19 mouse cellular contexts compared by ENCODE assay signal in the genomic region with DNA sequence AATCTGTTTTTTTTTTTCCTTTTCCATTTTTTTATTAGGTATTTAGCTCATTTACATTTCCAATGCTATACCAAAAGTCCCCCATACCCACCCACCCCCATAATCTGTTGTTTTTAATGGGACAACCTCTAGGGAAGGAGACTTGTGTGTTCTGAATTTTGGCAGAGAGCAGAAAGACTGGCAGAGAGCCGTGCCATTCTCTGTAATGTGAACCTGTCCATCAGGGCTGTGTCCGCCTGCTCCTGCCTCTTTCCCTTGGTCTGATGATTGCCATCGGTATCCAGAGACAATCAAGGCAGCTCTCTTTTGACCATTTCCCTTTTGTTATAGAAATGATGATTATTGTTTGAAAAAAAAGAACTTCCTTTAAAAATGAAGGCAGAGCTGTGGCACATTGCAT. TPM values are rescaled to one million over a fixed set of nuclear protein-coding genes. Genes with fewer than 3 reads are reported as not detected.
"Had no signal": no experiment of that assay in that cellular context is flagged by ENCODE, and none has a peak within 500 bp of the region (broad histone marks: within the 10 kb centered on the region; RNA-seq: fewer than 3 reads in every experiment).

No protein-coding gene starts in this region.

- H3K27me3 ChIP-seq: neural tube, embryonic 12.5 days; stomach, embryonic 15.5 days had no signal

- H3K4me3 ChIP-seq: megakaryocyte, embryonic 14.5 days; midbrain, embryonic 12.5 days; neural tube, embryonic 12.5 days; stomach, embryonic 15.5 days had no signal

- H3K27ac ChIP-seq: midbrain, embryonic 12.5 days; neural tube, embryonic 12.5 days; stomach, embryonic 15.5 days; stomach, postnatal 0 days had no signal

- DNase-seq: lung, adult 18-20 months; lung, embryonic 14.5 days; lung, postnatal 10 days; midbrain, embryonic 14.5 days; right cerebral cortex, postnatal 14 days; thymus, adult 2 months; thymus, postnatal 25 days; thymus, postnatal 4 days had no signal

- H3K4me1 ChIP-seq: megakaryocyte, embryonic 14.5 days; neural tube, embryonic 12.5 days; stomach, embryonic 15.5 days had no signal

RNA-seq across cellular contexts. Expression of gene Mrap2, which starts 26.8 kb away (rescaled TPM):
- total RNA-seq: megakaryocyte progenitor cell, adult 5-6 weeks; monocyte, adult 5-6 weeks; neutrophil, adult 5-6 weeks had no signal
- polyA plus RNA-seq: liver, embryonic 16.5 days; macrophage; spleen, adult 2 months had no signal
